Mouse (Mus musculus) ES-E14 (cell line): Measurements from ENCODE around the gene Tspan8. TPM values are rescaled to one million over a fixed set of nuclear protein-coding genes. Genes with fewer than 3 reads are reported as not detected.
A peak's percentile ranks its signal among the peaks of the same experiment; 100 is the strongest.

Experiments used
- DNase-seq: peaks from one replicate; pipeline ENCODE4 v3.0.0-alpha.2; 2013; ENCODE audit warnings: low read depth, low spot score
- H3K27ac ChIP-seq: 2 replicates; pipeline ENCODE4 v1.5.1; 2012; ENCODE audit warnings: low read depth, mild to moderate bottlenecking, low read length, moderate library complexity, mixed read lengths; ENCODE audit not compliant: poor library complexity, insufficient read depth, severe bottlenecking
- H3K36me3 ChIP-seq: 2 replicates; pipeline ENCODE4 v1.6.1; 2012; ENCODE audit warnings: mild to moderate bottlenecking, low read length, moderate library complexity, mixed read lengths; ENCODE audit not compliant: control insufficient read depth, poor library complexity, insufficient read depth, severe bottlenecking
- H3K4me1 ChIP-seq, 2 experiments: fragments of 150-350 bp in 1 of 2; sonication (generic) in 1 of 2; 2 replicates each; pipeline ENCODE4 v1.6.1; 2012; ENCODE audit warnings: low read length in 2 of 2, mild to moderate bottlenecking in 1 of 2, mixed read lengths in 1 of 2; ENCODE audit not compliant: control insufficient read depth in 2 of 2, insufficient read depth in 2 of 2, poor library complexity in 1 of 2
- H3K4me3 ChIP-seq, 2 experiments: fragments of 150-350 bp in 1 of 2; sonication (generic) in 1 of 2; 2 replicates each; pipeline ENCODE4 v1.5.1; 2012; ENCODE audit warnings: low read length in 2 of 2, low read depth in 1 of 2, mild to moderate bottlenecking in 1 of 2, mixed read lengths in 1 of 2; ENCODE audit not compliant: insufficient read depth in 1 of 2, poor library complexity in 1 of 2, severe bottlenecking in 1 of 2
- H3K9ac ChIP-seq: 2 replicates; pipeline ENCODE4 v1.6.1; 2012; ENCODE audit warnings: low read depth, mild to moderate bottlenecking, low read length, mixed read lengths; ENCODE audit not compliant: poor library complexity, insufficient read depth, severe bottlenecking
- H3K9me3 ChIP-seq: fragments of 150-350 bp; sonication (generic); 2 replicates; pipeline ENCODE4 v1.6.1; 2012; ENCODE audit warnings: low read depth, mild to moderate bottlenecking, low read length; ENCODE audit not compliant: control insufficient read depth, insufficient read depth
- CHD2 ChIP-seq: IDR thresholded peaks from 2 replicates; pipeline ENCODE4 v1.6.1; 2014; ENCODE audit warnings: mild to moderate bottlenecking, low read depth, low read length, inconsistent platforms
- HCFC1 ChIP-seq: IDR thresholded peaks from 2 replicates; pipeline ENCODE4 v1.6.1; 2012; ENCODE audit warnings: low read length, inconsistent platforms, borderline replicate concordance; ENCODE audit not compliant: insufficient read depth
- MAFK ChIP-seq: IDR thresholded peaks from 2 replicates; pipeline ENCODE4 v1.6.1; 2014; ENCODE audit warnings: mild to moderate bottlenecking, low read depth, low read length, inconsistent platforms; ENCODE audit not compliant: insufficient read depth
- ZC3H11A ChIP-seq: IDR thresholded peaks from 2 replicates; pipeline ENCODE4 v1.6.1; 2012; ENCODE audit warnings: low read depth, mild to moderate bottlenecking, inconsistent platforms, low read length, borderline replicate concordance
- ZNF384 ChIP-seq: IDR thresholded peaks from 2 replicates; pipeline ENCODE4 v1.6.1; 2012; ENCODE audit warnings: low read depth, low read length, inconsistent platforms
- in situ Hi-C, 2 experiments: fragments of 600-800 bp; cut with MboI; formaldehyde crosslinking; loops; one replicate each; pipeline ENCODE4 v1.15.1; 2025; ENCODE audit warnings: low sequenced_read_pairs in 2 of 2, inconsistent platforms in 1 of 2; ENCODE audit not compliant: unreplicated experiment in 2 of 2
- total RNA-seq: library from RNA; depleted of rRNA; stranded (reverse); fragments of 300-350 nt; gene quantifications from 2 replicates; pipeline ENCODE4 v1.2.3, GENCODE M21; 2012; rRNA removed

Tspan8 gene
- 1.7 and 4.4 TPM in 2 replicates for total RNA-seq

GRCm38 (mm10) chr10:115816511-115816910 is at the start of gene Tspan8:
Tspan8 (plus strand) TSS chr10:115816832.
- DNase-seq = no peak
- H3K9ac ChIP-seq = no peak within 1 kb of the TSS
- no peaks in the 10 kb centered on the region for H3K36me3 ChIP-seq
- no peaks in the 10 kb centered on the region for H3K9me3 ChIP-seq
- no peak within 1 kb of the TSS for H3K4me3 ChIP-seq
- H3K4me1 ChIP-seq = no peaks in the 10 kb centered on the region
- H3K27ac ChIP-seq = no peak within 1 kb of the TSS
- TF ChIP-seq HCFC1 (no peak), CHD2 (no peak), MAFK (no peak), ZNF384 (no peak), ZC3H11A (no peak)
- in situ Hi-C loops = no loop called here

- no peak for DNase-seq
- H3K9ac ChIP-seq = no peak overlapping the region
- no peaks in the 10 kb centered on the region for H3K4me1 ChIP-seq
- in situ Hi-C loops = no loop called here
- no peaks in the 10 kb centered on the region for H3K9me3 ChIP-seq
- H3K27ac ChIP-seq = no peak overlapping the region
- TF ChIP-seq ZC3H11A (no peak), HCFC1 (no peak), CHD2 (no peak), MAFK (no peak), ZNF384 (no peak)
- no peak overlapping the region for H3K4me3 ChIP-seq
- no peaks in the 10 kb centered on the region for H3K36me3 ChIP-seq
Measured at GRCm38 (mm10) chr10:115770032-115770431, 46.6 kb upstream of the Tspan8 start.

GRCm38 (mm10) chr10:115774451-115774850 is 42.2 kb upstream of the Tspan8 start:
- in situ Hi-C loops = no loop called here
- DNase-seq = no peak
- no peak for TF ChIP-seq ZNF384
- no peak for TF ChIP-seq ZC3H11A
- no peak for TF ChIP-seq MAFK
- no peak for TF ChIP-seq CHD2
- no peak for TF ChIP-seq HCFC1

DNA sequence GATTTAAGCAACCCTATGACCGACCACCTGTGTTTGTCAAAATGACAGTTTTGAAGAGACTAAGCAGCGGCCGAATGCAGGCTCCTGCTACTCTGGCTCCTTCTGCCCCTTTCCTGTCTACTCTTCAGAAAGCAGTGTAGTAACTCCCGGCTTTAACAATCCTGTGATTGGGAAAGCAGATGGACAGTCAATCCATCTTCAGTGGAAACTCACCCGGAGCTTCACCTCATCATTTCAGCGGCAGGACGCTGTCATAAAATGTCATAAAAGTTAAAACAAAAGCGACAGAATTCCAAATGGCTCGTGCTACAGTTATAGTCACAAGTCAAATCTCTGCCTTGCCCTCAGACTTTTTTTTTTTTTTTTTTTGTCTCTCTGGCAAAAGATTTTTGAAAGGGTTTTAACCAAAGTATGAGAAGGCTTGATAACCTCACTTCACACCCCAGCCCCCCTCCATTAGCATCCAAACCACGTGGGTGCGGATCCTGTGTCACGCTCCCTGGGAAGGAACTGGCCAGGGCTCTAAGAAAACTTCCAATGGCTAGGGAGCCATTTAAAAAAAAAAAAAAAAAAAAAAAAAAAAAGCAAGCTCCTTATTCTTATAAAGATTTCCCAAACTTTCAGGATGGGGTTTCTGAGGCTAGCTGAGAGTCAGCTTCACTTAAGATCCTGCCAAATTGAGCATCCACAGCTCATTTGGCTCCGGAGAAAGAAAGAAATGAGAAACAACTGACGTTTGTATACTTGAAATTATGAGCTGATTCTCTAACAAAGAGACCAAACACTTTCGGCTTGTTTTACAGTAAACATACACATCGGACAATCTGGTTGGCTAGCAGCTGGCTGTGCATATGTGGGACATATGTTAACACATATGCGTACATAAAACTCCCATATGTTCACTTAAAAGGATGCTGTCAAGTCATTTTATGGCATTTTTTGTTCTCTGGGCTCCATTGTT is 40.4 kb upstream of the Tspan8 start:
- 0 out of 2 replicates have a peak, but pooled peaks have one; percentile 27 for TF ChIP-seq ZNF384
- no peak for TF ChIP-seq HCFC1
- no peak overlapping the region for H3K27ac ChIP-seq
- no peak overlapping the region for H3K9ac ChIP-seq
- DNase-seq = no peak
- no peaks in the 10 kb centered on the region for H3K36me3 ChIP-seq
- H3K4me1 ChIP-seq = no peaks in the 10 kb centered on the region
- H3K4me3 ChIP-seq = no peak overlapping the region
- in situ Hi-C loops = no loop called here
- H3K9me3 ChIP-seq = no peaks in the 10 kb centered on the region

More at GRCm38 (mm10) chr10:115774451-115774850, 42.2 kb upstream of the Tspan8 start:
- H3K4me1 ChIP-seq = no peaks in the 10 kb centered on the region
- no peak overlapping the region for H3K4me3 ChIP-seq
- H3K9ac ChIP-seq = no peak overlapping the region
- H3K9me3 ChIP-seq = no peaks in the 10 kb centered on the region
- H3K27ac ChIP-seq = no peak overlapping the region
- no peaks in the 10 kb centered on the region for H3K36me3 ChIP-seq
